Mouse (Mus musculus) lung, adult 2 months (tissue): ENCODE measurements around the gene Mnx1. TPM values are rescaled to one million over a fixed set of nuclear protein-coding genes. Genes with fewer than 3 reads are reported as not detected.
"Not testable (repeated sequence)": the region's sequence is repeated elsewhere in the genome, so short reads cannot be mapped to it uniquely, and the experiment has no call there.

ENCODE experiments used
- DNase-seq: peaks from one replicate; pipeline ENCODE4 v3.0.0; 2022
- H3K4me1 ChIP-seq: fragments of 200-500 bp; 2 replicates; pipeline ENCODE4 v1.6.1; 2011; ENCODE audit warnings: low read length; ENCODE audit not compliant: control insufficient read depth, insufficient read depth
- H3K4me3 ChIP-seq: fragments of 200-500 bp; replicated peaks from 2 replicates; pipeline ENCODE3; 2011; ENCODE audit warnings: low read depth, mild to moderate bottlenecking, control low read depth, low read length; ENCODE audit errors: extremely low read depth
- CTCF ChIP-seq: fragments of 200-500 bp; IDR thresholded peaks from 2 replicates; pipeline ENCODE4 v1.5.1; 2011; ENCODE audit warnings: mild to moderate bottlenecking, low read length, control low read depth; ENCODE audit not compliant: insufficient read depth
- POLR2A ChIP-seq: fragments of 200-500 bp; IDR thresholded peaks from 2 replicates; pipeline ENCODE4 v1.6.1; 2011; ENCODE audit warnings: low read depth, mild to moderate bottlenecking, control low read depth, low read length, borderline replicate concordance; ENCODE audit errors: extremely low read depth
- WGBS: fragments of 180-500 bp; shearing (Covaris S2); methylation state at CpG from one replicate; pipeline ENCODE4 v1.1.7; 2018; 5-methylcytosine and 5-hydroxymethylcytosine counted together
- polyA plus RNA-seq: library from polyadenylated mRNA; depleted of rRNA; stranded (reverse); fragments of >200 nt; gene quantifications from 2 replicates; pipeline ENCODE4 v1.2.3, GENCODE M21; 2012; rRNA removed

Gene Mnx1
- polyA plus RNA-seq, 1 experiment = not detected

- Histone ChIP-seq H3K4me1 (peaks cover 10% of the 10 kb centered on the region), H3K4me3 (peak overlapping the region; percentile 97)
- DNase-seq = no peak
- TF ChIP-seq CTCF (no peak), POLR2A (no peak)
- 32% methylated on average over 8 of the region's 8 CpGs for WGBS
These were observed 42.8 kb downstream of the Mnx1 start for GRCm38 (mm10) chr5:29435491-29435890.

- no peak for DNase-seq
- H3K4me1 ChIP-seq = peaks cover 10% of the 10 kb centered on the region
- peak overlapping the region; percentile 97 for H3K4me3 ChIP-seq
- TF ChIP-seq POLR2A (no peak), CTCF (no peak)
- under 1% methylated on average over 48 of the region's 48 CpGs for WGBS
These were observed 43.4 kb downstream of the Mnx1 start for GRCm38 (mm10) chr5:29434872-29435358.

DNA sequence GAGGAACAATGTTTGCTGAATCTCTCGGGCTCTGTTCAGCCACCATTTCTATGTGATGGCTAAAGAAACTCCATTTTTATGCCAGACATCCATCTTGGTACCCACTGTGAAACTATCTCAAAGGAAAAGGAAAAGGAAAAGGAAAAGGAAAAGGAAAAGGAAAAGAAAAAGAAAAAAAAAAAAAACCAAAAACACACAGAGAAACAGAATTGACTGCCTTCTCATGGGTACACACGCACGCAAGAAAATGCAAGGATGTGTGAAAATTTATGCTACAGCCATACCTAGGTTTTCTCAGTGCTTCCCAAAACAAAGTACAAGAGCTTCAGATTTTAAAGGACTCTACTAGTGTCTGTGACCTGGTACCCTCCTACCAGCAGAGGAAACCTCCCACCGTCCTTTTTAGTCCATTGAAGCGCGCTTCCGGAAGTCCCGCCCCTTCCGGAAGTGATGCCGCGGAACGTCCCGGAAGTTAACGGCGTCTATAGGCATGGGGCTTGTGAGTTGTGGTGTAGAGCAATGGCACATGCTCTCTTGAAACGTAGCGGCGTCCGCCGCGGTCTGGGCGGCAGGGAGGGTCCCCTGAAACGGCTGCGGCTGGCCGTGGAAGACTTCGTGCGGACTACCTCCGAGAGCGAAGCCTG, 43.9 kb downstream of the Mnx1 start, which contains the start of gene Nom1:
TSS of gene Nom1 (plus strand) at position 437 of the 644 bp plus-strand sequence.
- H3K4me3 ChIP-seq = peak within 1 kb of the TSS; percentile 97
- TF ChIP-seq CTCF = no peak
- peak; percentile 70; the same call in 1 of the 2 replicates for TF ChIP-seq POLR2A
- WGBS = 4% methylated on average over 29 of the region's 29 CpGs
- peaks cover 10% of the 10 kb centered on the region for H3K4me1 ChIP-seq
- DNase-seq = peak; percentile 90

DNA sequence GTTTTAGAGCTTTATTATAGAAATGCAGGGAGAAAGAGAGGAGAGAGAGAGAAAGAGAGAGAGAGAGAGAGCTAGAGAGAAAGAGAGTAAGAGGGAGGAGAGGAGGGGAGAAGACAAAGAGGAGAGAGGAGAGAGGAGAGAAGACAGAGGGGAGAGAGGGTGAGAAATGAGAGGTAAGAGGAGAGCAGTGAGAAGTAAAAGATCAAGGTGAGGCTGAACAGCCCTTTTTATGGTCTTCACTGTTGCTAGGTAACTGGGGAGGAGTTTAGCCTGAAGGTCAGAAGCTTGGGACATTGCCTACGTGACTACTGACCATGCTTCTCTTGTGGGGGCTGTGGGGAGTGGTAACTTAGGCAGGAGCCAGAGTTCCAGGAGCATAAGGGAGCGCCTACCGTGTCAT, 54.9 kb downstream of the Mnx1 start:
- not testable (repeated sequence) for H3K4me1 ChIP-seq, DNase-seq, H3K4me3 ChIP-seq
- 55% methylated on average over 3 of the region's 3 CpGs for WGBS

Other genes with a start within 250 kb of the Mnx1 start
- 4.1 and 4.5 TPM in 2 replicates for gene Lmbr1, start 100.1 kb downstream of the Mnx1 start, polyA plus RNA-seq
- gene Nom1, start 43.8 kb downstream of the Mnx1 start, polyA plus RNA-seq = 2.8 and 7.1 TPM in 2 replicates
- gene Ube3c, start 90.8 kb upstream of the Mnx1 start, polyA plus RNA-seq = 8.1 and 13.6 TPM in 2 replicates